Mouse (Mus musculus): Measurements from ENCODE around the gene Gm20388. TPM values are rescaled to one million over a fixed set of nuclear protein-coding genes. Genes with fewer than 3 reads are reported as not detected.

Gene Gm20388
- polyA plus RNA-seq, 1 experiment from 2014 or later = not detected

GRCm38 (mm10) chr8:124343151-124343550 lies 4432.5 kb downstream of the Gm20388 start:
- Histone ChIP-seq H3K4me1 (no peaks in the 10 kb centered on the region), H3K4me2 (replicated peaks) (no peak overlapping the region), H3K27ac (replicated peaks) (no peak overlapping the region), H3K9me3 (no peaks in the 10 kb centered on the region), H3K27me3 (no peaks in the 10 kb centered on the region), H3K36me3 (peaks cover 44% of the 10 kb centered on the region), H3K9ac (replicated peaks) (no peak overlapping the region), H3K4me3 (no peak overlapping the region)
- no peak for ATAC-seq (replicated peaks)
- 96% methylated on average over 15 of the region's 15 CpGs for WGBS

GRCm38 (mm10) chr8:124343991-124344390 lies 4433.4 kb downstream of the Gm20388 start:
- Histone ChIP-seq H3K9me3 (no peaks in the 10 kb centered on the region), H3K4me3 (no peak overlapping the region), H3K4me2 (replicated peaks) (no peak overlapping the region), H3K4me1 (no peaks in the 10 kb centered on the region), H3K36me3 (peaks cover 38% of the 10 kb centered on the region), H3K9ac (replicated peaks) (no peak overlapping the region), H3K27me3 (no peaks in the 10 kb centered on the region), H3K27ac (replicated peaks) (no peak overlapping the region)
- WGBS = 94% methylated on average over 12 of the region's 12 CpGs
- ATAC-seq (replicated peaks) = no peak

- H3K36me3 ChIP-seq = peaks cover 33% of the 10 kb centered on the region
- WGBS = 81% methylated on average over 10 of the region's 10 CpGs
Measured at GRCm38 (mm10) chr8:124345098-124345497, 4434.5 kb downstream of the Gm20388 start.

GRCm38 (mm10) chr8:124346852-124347523 lies 4436.3 kb downstream of the Gm20388 start:
- 51% methylated on average over 19 of the region's 19 CpGs for WGBS
- peak; percentile 41; the same call in 1 of the 2 replicates for ATAC-seq (replicated peaks)
- no peaks in the 10 kb centered on the region for H3K9me3 ChIP-seq
- peaks cover 15% of the 10 kb centered on the region for H3K36me3 ChIP-seq
- H3K9ac ChIP-seq (replicated peaks) = no peak overlapping the region
- no peak overlapping the region for H3K4me2 ChIP-seq (replicated peaks)
- no peak overlapping the region for H3K27ac ChIP-seq (replicated peaks)
- no peak overlapping the region for H3K4me3 ChIP-seq
- no peaks in the 10 kb centered on the region for H3K27me3 ChIP-seq
- H3K4me1 ChIP-seq = 0 out of 2 replicates have a peak, but pooled peaks cover 2% of the 10 kb centered on the region

More at GRCm38 (mm10) chr8:124345098-124345497, 4434.5 kb downstream of the Gm20388 start:
- H3K9ac ChIP-seq (replicated peaks) = no peak overlapping the region
- H3K4me1 ChIP-seq = 0 out of 2 replicates have a peak, but pooled peaks cover 2% of the 10 kb centered on the region
- no peak overlapping the region for H3K4me3 ChIP-seq
- no peak overlapping the region for H3K4me2 ChIP-seq (replicated peaks)
- H3K27ac ChIP-seq (replicated peaks) = no peak overlapping the region
- no peaks in the 10 kb centered on the region for H3K9me3 ChIP-seq
- H3K27me3 ChIP-seq = no peaks in the 10 kb centered on the region
- no peak for ATAC-seq (replicated peaks)

- no peak for ATAC-seq (replicated peaks)
- 0 out of 2 replicates have a peak, but pooled peaks cover 2% of the 10 kb centered on the region for H3K4me1 ChIP-seq
- H3K27me3 ChIP-seq = no peaks in the 10 kb centered on the region
- no peak overlapping the region for H3K27ac ChIP-seq (replicated peaks)
- no peak overlapping the region for H3K4me3 ChIP-seq
- WGBS = 52% methylated on average over 1 of the region's 1 CpGs
- no peak overlapping the region for H3K9ac ChIP-seq (replicated peaks)
- no peak overlapping the region for H3K4me2 ChIP-seq (replicated peaks)
- no peaks in the 10 kb centered on the region for H3K9me3 ChIP-seq
- H3K36me3 ChIP-seq = peaks cover 14% of the 10 kb centered on the region
Measured at GRCm38 (mm10) chr8:124348087-124348486, 4437.4 kb downstream of the Gm20388 start.

GRCm38 (mm10) chr8:124349663-124350062 lies 4439.0 kb downstream of the Gm20388 start:
- 40% methylated on average over 7 of the region's 7 CpGs for WGBS
- Histone ChIP-seq H3K36me3 (no peaks in the 10 kb centered on the region), H3K4me1 (0 out of 2 replicates have a peak, but pooled peaks cover 2% of the 10 kb centered on the region), H3K4me2 (replicated peaks) (no peak overlapping the region), H3K9ac (replicated peaks) (no peak overlapping the region), H3K4me3 (no peak overlapping the region), H3K27me3 (no peaks in the 10 kb centered on the region), H3K27ac (replicated peaks) (no peak overlapping the region), H3K9me3 (no peaks in the 10 kb centered on the region)
- ATAC-seq (replicated peaks) = peak; percentile 17; the same call in 1 of the 2 replicates

- ATAC-seq (replicated peaks) = no peak
Measured at GRCm38 (mm10) chr8:124351636-124352035, 4441.0 kb downstream of the Gm20388 start.

GRCm38 (mm10) chr8:124360911-124361310 lies 4450.3 kb downstream of the Gm20388 start:
- Histone ChIP-seq H3K4me2 (replicated peaks) (no peak overlapping the region), H3K4me3 (no peak overlapping the region), H3K4me1 (no peaks in the 10 kb centered on the region), H3K9me3 (no peaks in the 10 kb centered on the region), H3K27ac (replicated peaks) (no peak overlapping the region), H3K9ac (replicated peaks) (no peak overlapping the region), H3K36me3 (no peaks in the 10 kb centered on the region), H3K27me3 (no peaks in the 10 kb centered on the region)
- 80% methylated on average over 3 of the region's 3 CpGs for WGBS
- no peak for ATAC-seq (replicated peaks)

More at GRCm38 (mm10) chr8:124351636-124352035, 4441.0 kb downstream of the Gm20388 start:
- no peaks in the 10 kb centered on the region for H3K27me3 ChIP-seq
- no peak overlapping the region for H3K4me2 ChIP-seq (replicated peaks)
- H3K27ac ChIP-seq (replicated peaks) = no peak overlapping the region
- no peak overlapping the region for H3K4me3 ChIP-seq
- no peaks in the 10 kb centered on the region for H3K36me3 ChIP-seq
- no peaks in the 10 kb centered on the region for H3K9me3 ChIP-seq
- no peak overlapping the region for H3K9ac ChIP-seq (replicated peaks)
- H3K4me1 ChIP-seq = 0 out of 2 replicates have a peak, but pooled peaks cover 2% of the 10 kb centered on the region
- WGBS = 66% methylated on average over 5 of the region's 5 CpGs

GRCm38 (mm10) chr8:124361773-124362427 lies 4451.3 kb downstream of the Gm20388 start:
- ATAC-seq (replicated peaks) = no peak
- H3K27ac ChIP-seq (replicated peaks) = no peak overlapping the region
- H3K36me3 ChIP-seq = no peaks in the 10 kb centered on the region
- H3K9ac ChIP-seq (replicated peaks) = no peak overlapping the region
- no peaks in the 10 kb centered on the region for H3K4me1 ChIP-seq
- no peak overlapping the region for H3K4me3 ChIP-seq
- WGBS = 86% methylated on average over 11 of the region's 11 CpGs
- no peaks in the 10 kb centered on the region for H3K27me3 ChIP-seq
- no peak overlapping the region for H3K4me2 ChIP-seq (replicated peaks)
- H3K9me3 ChIP-seq = no peaks in the 10 kb centered on the region

GRCm38 (mm10) chr8:124362589-124362988 lies 4451.9 kb downstream of the Gm20388 start:
- no peak overlapping the region for H3K4me3 ChIP-seq
- ATAC-seq (replicated peaks) = no peak
- no peaks in the 10 kb centered on the region for H3K4me1 ChIP-seq
- H3K36me3 ChIP-seq = no peaks in the 10 kb centered on the region
- no peak overlapping the region for H3K9ac ChIP-seq (replicated peaks)
- 83% methylated on average over 7 of the region's 7 CpGs for whole genome bisulfite sequencing
- H3K27me3 ChIP-seq = no peaks in the 10 kb centered on the region
- no peak overlapping the region for H3K27ac ChIP-seq (replicated peaks)
- no peak overlapping the region for H3K4me2 ChIP-seq (replicated peaks)
- H3K9me3 ChIP-seq = no peaks in the 10 kb centered on the region

- no peak overlapping the region for H3K27ac ChIP-seq (replicated peaks)
- 91% methylated on average over 15 of the region's 15 CpGs for WGBS
- no peak for ATAC-seq (replicated peaks)
Measured at GRCm38 (mm10) chr8:124363337-124363736, 4452.7 kb downstream of the Gm20388 start.

GRCm38 (mm10) chr8:124368213-124368612 lies 4457.6 kb downstream of the Gm20388 start:
- 19% methylated on average over 8 of the region's 8 CpGs for WGBS
- Histone ChIP-seq H3K9ac (replicated peaks) (no peak overlapping the region), H3K4me2 (replicated peaks) (no peak overlapping the region), H3K4me1 (no peaks in the 10 kb centered on the region), H3K27me3 (no peaks in the 10 kb centered on the region), H3K4me3 (no peak overlapping the region), H3K27ac (replicated peaks) (no peak overlapping the region), H3K36me3 (no peaks in the 10 kb centered on the region), H3K9me3 (no peaks in the 10 kb centered on the region)
- no peak for ATAC-seq (replicated peaks)

More at GRCm38 (mm10) chr8:124363337-124363736, 4452.7 kb downstream of the Gm20388 start:
- Histone ChIP-seq H3K9me3 (no peaks in the 10 kb centered on the region), H3K27me3 (no peaks in the 10 kb centered on the region), H3K36me3 (no peaks in the 10 kb centered on the region), H3K4me1 (no peaks in the 10 kb centered on the region), H3K9ac (replicated peaks) (no peak overlapping the region), H3K4me2 (replicated peaks) (no peak overlapping the region), H3K4me3 (no peak overlapping the region)

Measured in forebrain, embryonic 15.5 days (tissue).